Mouse (Mus musculus) olfactory bulb, adult 2 months (tissue): Measurements from ENCODE around the gene Prickle1. TPM values are rescaled to one million over a fixed set of nuclear protein-coding genes. Genes with fewer than 3 reads are reported as not detected.

Experiments
- H3K27ac ChIP-seq: fragments of 200-500 bp; 2 replicates; pipeline ENCODE4 v1.5.1; 2012; ENCODE audit warnings: low read depth, low read length; ENCODE audit not compliant: insufficient read depth
- H3K4me1 ChIP-seq: fragments of 200-500 bp; 2 replicates; pipeline ENCODE4 v1.6.1; 2012; ENCODE audit warnings: low read length; ENCODE audit not compliant: control insufficient read depth, insufficient read depth
- H3K4me3 ChIP-seq: fragments of 200-500 bp; 2 replicates; pipeline ENCODE4 v1.5.1; 2012; ENCODE audit warnings: mild to moderate bottlenecking, low read depth, low read length, moderate library complexity; ENCODE audit not compliant: insufficient read depth
- CTCF ChIP-seq: fragments of 200-500 bp; IDR thresholded peaks from 2 replicates; pipeline ENCODE4 v1.5.1; 2012; ENCODE audit warnings: low read depth, mild to moderate bottlenecking, low read length, moderate library complexity; ENCODE audit not compliant: insufficient read depth
- POLR2A ChIP-seq: fragments of 200-500 bp; IDR thresholded peaks from 2 replicates; pipeline ENCODE4 v1.6.1; 2012; ENCODE audit warnings: mild to moderate bottlenecking, low read depth, low read length, moderate library complexity; ENCODE audit not compliant: insufficient read depth
- WGBS: fragments of 180-500 bp; shearing (Covaris S2); methylation state at CpG from one replicate; pipeline ENCODE4 v1.1.7; 2018; 5-methylcytosine and 5-hydroxymethylcytosine counted together
- polyA plus RNA-seq: library from polyadenylated mRNA; stranded (reverse); fragments of >200 nt; gene quantifications from 2 replicates; pipeline ENCODE4 v1.2.4, GENCODE M21; 2012; ENCODE audit warnings: low replicate concordance; ENCODE audit not compliant: missing spikeins, insufficient read depth, insufficient read length

The Prickle1 gene
- polyA plus RNA-seq, 1 experiment = not detected

DNA sequence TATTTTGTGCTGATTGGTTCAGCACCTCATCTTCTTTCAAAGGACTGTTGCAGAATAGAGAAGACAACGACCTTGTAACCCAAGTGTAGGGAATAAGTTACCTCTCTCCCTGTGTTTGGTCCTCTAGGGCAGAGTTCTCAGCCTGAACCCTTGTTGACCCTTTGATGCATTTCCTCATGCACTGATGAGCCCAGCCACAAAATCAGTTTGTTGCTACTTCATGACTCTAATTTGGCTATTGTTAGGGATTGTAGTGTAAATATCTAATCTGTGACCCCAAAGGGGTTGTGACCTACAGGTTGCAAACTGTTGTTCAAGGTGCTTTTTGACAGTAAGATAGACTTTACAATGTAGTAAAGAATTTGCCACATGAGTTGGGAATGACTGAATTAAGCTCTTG lies 142.4 kb downstream of the Prickle1 start:
- WGBS = 82% methylated on average over 1 of the region's 1 CpGs
- TF ChIP-seq POLR2A (no peak), CTCF (no peak)
- H3K27ac ChIP-seq = no peak overlapping the region
- H3K4me1 ChIP-seq = no peaks in the 10 kb centered on the region
- no peak overlapping the region for H3K4me3 ChIP-seq

Other genes starting within 250 kb of the Prickle1 start
- gene Zcrb1, start 197.6 kb downstream of the Prickle1 start, polyA plus RNA-seq = not detected in 2 replicates
- gene Pphln1, start 197.5 kb downstream of the Prickle1 start, polyA plus RNA-seq = not detected in 2 replicates